Mouse (Mus musculus): Measurements from ENCODE around the gene Ensa.

DNA sequence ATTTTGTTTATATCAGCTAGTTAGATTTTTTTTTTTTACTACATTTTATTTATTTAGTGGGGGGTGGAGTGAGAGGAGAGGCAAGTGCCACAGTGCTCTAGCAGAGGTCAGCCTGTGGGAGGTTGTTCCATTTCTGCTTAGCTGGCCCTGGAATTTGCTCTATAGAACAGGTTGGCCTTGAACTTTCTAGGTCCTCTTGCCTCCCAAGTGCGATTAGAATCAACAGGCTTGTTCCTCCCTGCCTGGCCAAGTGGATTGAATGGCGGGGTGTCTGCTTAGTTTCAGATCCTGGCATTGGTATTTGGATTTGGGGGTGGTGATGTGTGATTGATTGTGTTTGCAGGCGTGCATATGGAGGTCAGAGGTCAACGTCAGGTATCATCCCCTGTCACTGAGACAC lies 11.3 kb downstream of the Ensa start:
- TF ChIP-seq POLR2A (IDR thresholded peaks at IDR 0.05; ENCODE audit: insufficient read depth, low read depth, low read length) (no peak), CTCF (IDR thresholded peaks at IDR 0.05) (no peak)

All from heart, adult 2 months (tissue).